Mouse (Mus musculus) cortical plate, adult 2 months (tissue): ENCODE measurements around the gene Hspb9.

Experiments used
- CTCF ChIP-seq: fragments of 200-500 bp; IDR thresholded peaks from 2 replicates; pipeline ENCODE4 v1.5.1; 2011; ENCODE audit warnings: mild to moderate bottlenecking, control low read depth, low read length; ENCODE audit not compliant: insufficient read depth; ENCODE audit errors: extremely low read depth
- POLR2A ChIP-seq: fragments of 200-500 bp; IDR thresholded peaks from 2 replicates; pipeline ENCODE4 v1.6.1; 2011; ENCODE audit warnings: mild to moderate bottlenecking, low read length, control low read depth; ENCODE audit not compliant: insufficient read depth; ENCODE audit errors: extremely low read depth

DNA sequence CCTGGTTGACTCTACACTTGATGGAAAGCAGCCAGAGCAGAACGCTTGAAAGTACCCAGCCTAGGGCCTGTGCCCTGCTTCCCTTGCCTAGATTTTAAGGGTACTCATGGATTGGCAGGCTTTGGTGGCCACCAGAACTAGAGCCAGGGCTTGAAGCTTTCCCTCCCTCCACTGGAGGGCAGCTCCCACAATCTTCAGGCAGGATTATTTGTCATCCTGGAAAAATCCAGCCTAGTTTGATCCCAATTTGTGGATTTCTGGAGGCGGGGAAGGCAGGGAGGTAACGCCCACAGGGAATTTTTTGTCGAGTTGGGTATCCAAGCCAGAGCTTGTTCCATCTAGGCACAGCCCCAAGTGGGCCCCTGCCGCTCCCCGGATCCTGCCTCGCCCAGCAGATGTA lies 23.3 kb upstream of the Hspb9 start:
- TF ChIP-seq CTCF (no peak), POLR2A (no peak)
